Mouse (Mus musculus): Measurements from ENCODE around the gene Fkbp11.

The Fkbp11 gene

DNA sequence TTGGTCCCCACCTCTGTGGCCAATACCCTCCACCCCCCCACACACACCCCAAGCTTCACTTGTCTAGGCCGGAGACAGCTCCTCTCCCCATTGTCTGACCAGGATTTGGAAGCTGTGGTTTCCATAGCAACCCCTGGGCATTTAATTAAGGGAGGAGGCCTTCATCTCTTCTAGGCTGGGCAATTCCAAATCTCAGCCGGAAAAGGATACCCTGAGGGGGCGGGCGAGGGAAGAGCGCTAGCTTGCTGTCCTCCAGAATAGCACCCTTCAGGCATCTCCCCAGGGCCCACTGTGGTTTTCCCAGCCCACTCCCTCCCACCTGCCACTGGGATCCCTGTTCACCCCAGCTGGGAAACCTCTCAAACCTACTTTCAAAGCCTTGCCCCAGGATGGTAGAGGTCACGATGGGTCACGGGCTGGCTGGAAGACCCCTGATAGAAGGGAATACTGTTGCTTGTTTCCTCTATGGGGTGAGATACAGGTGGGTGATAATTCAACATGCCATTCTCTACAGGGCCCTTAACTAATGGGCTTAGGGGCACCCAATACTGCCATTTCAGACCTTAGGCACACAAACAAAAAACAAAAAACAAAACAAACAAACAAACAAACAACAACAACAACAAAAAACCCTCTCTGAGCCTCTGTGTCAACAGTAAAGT is 36.4 kb downstream of the Fkbp11 start:
- DNase-seq: peak; percentile 81

DNA sequence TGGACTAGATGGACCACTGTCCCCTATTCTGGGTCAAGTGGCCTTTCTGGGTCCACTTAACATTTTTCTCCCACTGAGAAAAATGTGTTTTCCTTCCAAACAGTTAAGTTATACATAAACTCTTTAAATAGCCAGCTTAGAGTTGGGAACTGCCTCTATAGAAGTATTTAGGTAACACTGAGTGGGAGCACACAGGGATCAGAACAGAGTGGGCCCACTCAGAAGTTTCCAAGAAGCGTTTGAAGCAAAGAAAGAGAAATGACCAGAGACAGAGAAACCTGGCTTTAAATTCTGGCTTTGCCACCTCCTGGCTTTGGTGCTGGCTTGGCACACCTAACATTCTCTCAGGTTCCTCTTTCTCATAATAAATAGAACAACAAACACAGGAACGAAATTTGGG is 38.3 kb downstream of the Fkbp11 start:
- DNase-seq: no peak

DNA sequence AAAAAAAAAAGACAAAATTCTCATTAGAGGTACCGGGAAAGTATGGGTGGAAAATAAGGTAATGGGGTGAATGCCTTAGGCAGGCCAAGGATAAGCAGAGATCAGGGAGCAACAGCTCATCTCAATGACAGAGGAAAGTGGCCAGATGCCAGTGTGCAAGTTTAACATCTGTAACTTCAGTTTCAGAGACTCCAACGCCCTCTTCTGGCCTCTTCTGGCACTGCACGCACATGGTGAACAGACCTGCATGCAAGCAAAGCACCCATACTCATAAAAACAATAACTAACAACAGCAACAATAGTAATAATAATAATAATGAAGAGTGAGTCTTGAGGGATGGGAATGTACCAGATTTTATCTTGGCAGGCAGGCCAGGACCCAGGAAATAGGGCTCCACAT is 42.1 kb downstream of the Fkbp11 start:
- no peak for DNase-seq

DNA sequence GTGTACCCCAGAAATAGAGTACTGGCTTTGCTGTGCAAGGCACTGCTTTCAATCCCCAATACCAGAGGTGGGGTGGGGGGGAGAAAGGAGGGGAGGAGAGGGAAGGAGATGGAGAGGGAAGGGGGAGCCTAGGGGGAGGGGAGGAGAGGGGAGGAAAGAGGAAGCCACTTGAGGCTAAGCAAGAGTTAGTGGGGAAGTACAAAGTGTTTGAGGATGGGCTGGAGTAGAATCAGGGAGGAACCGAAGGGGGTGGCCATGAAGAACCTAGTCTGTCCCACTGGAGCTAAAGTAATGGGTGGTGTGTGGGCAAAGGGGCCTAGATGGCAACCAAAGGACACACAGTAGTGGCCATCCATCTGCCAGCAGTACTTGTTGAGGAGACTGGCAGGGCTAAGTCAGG is 44.3 kb downstream of the Fkbp11 start:
- no peak for DNase-seq

DNA sequence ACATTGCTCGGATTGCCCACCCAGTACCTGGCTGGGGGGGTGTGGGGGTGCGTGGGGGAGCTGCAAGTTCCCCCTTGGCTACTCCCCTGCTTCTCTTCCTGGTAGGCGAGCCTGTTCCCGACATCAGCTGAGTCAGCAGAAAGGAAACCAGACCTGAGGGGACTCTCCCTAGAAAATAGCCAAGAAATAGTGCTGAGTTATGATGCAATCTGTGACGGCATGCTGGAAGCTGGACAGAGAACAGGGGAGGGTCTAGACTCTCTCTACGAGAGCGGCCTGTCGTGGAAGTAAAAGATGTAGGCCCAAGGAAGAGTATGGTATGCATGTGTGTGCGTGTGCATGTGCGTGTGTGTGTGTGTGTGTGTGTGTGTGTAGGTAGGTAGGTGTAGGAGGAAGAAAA is 44.8 kb downstream of the Fkbp11 start:
- no peak for DNase-seq

DNA sequence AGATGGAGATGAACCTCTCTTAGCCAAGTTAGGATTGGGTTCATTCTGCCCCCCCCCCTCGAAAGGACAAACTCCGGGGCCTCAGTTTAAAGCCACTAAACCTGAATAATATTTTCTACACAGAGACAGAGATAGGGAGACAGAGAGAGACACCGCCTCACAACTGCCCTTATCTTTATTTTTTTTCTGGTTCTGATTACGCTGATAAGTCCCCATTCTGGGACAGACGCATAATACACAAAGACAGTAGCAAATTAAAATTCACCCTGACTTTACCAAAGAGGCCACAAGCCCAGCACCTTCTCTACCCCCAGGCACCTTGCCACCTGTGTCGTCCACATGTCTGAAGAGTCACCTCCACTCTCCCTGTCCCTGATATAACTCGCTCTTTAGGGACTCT is 46.4 kb downstream of the Fkbp11 start:
- no peak for DNase-seq

DNA sequence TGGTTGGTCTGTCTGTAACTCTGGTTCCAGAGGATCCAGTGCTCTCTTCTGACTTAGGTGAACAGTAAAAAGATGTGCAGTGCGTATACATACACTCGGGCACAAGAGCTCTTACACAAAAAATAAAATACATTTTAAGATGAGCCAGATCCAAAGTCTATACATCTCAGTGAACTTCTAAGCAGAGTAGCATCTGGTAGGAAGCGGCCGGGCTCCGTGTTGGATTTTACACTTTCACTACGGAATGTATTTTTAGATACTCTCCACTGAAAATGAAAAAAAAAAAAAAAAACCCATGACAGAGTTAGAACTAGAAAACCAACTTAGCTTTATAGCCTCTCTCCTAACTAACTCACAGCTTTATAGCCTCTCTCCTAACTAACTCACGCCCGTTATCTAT is 47.3 kb downstream of the Fkbp11 start:
- no peak for DNase-seq

DNA sequence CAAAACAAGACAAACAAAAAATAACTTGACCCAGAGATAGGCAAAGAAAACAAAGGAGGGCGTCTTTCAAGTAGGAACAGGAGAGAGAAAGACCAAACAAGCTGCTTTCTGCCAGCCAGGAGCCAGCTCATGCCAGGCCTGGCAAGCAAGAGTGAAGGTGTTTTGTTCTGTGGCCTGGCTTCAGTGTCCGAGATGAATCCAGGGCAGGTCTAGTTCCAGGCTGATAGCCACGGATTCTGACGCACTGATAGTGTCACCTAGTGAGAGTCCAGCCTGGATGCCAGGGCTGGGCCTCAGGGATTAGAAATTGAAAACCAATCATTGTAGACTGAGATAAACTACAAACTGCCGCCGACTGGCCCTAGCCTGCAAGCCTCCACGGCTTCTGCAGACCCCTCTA is 50.0 kb downstream of the Fkbp11 start:
- no peak for DNase-seq

DNA sequence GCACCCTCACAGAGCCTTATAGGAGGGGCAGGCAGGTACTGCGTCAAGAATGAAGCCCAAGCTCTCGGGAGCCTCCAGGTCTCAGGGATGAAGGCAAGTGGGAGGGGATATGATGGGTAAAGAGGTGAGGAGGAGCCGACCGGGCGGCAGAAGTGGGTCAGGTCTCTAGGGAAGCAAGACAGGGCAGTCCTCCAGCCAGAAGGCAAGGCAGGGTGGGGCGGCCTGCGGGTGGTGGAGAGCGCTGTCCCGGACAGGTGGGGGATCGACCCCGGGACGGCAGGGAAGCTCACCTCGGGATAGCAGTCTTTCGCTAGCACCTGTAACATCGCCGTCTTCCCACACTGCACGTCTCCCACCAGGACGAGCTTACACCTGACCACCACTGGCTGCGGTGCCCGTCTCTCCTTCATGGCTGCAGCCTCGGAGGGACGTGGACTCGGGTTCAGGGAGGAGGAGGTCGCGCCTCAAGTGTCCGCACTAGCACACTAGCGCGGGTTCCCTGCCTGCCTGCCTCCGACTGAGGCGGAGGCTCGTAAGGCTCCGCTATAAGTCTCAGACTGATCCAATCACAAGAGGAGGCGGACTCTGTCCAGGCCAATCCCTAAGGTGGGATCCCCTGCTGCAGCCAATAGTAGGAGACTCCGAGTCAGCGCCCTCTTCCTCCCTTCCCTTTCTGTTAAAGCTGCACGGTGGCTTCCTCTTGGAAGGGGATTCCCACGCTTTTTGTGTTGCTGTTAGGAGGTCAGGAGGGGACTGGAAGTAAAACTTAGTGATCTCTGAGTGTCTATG is 50.9 kb downstream of the Fkbp11 start, which contains the start of gene Rnd1:
Gene Rnd1, minus strand, starts transcription at position 522 of the 789 bp plus-strand sequence.
- peak; percentile 92 for DNase-seq

DNA sequence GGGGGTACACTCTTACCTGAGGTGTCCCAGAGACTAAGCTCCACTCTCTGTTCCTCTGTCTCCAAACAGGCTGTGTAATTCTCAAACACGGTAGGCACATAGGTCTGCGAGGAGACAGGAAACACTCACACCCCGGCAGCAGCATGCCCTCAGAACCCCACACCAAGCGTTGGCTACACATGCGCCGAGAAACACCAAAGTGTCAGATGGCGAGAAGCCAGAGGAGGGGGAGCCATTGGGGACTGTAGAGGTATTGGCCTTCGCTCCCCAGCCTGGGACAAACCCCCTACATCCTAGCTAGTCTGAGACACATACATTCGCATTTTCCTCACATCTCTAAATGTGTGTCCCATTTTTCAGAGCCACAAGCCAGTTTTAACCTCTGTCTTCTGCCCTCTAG is 51.5 kb downstream of the Fkbp11 start:
- peak; percentile 25 for DNase-seq

DNA sequence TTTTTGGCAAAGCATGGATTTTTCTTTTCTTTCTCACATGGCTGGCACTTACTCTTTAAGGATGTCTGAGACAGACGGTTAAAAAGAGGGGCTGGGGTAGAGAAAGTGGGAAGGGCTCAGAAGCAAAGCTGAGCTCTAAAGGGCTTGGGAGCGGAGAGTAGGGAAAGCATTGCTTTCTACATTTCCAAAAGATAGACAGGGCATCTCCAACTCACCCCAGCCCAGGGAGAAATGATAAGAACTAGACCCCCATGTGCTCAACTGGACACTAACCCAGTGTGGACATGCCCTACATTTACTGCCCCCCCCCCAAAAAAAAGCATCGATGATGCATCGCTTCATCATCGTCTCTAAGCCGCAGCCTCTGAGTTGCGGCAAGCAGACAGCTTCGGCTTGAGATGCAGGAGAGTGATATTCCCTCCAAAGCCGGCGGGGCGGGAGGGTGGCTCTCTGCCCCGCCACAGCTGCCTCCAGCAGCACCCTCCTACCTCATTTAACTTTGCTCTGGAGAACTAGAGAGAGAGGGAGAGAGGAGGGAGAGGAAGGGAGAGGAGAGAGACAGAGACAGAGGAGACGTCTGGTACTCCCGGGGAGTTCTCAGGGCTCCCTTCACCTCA is 52.3 kb downstream of the Fkbp11 start:
- peak; percentile 30 for DNase-seq

DNA sequence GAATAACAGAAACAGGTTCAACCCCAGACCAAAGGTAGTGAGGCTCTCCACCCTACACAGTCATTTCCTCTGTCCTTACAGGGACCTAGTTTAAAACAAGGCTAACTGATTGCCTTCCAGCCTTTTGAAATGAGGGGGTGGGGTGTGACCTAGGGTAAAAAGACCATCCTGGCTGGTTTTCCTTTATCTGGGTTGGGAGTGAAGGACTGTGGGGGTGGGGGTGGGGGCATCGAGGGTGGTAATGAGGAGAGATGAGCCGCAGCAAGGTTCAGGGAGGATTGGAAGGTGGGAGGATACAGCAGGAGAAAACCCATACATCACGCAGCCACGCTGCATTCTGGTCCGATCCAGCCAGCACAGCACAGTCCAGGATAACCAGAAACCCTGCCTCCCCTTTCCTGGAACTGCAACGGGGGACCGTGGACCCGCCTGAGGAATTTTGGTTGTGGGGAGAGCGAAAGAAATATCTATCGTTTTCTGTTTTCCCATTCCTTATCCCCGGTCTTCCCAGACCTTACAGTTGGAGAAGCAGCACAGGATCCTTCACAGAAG is 52.9 kb downstream of the Fkbp11 start:
- no peak for DNase-seq
